Mouse (Mus musculus) retina, postnatal 1 day (tissue): ENCODE measurements around the gene Gadd45g.

Experiments used
- DNase-seq: peaks from one replicate; pipeline ENCODE4 v3.0.0-alpha.2; 2012

Gadd45g gene

DNA sequence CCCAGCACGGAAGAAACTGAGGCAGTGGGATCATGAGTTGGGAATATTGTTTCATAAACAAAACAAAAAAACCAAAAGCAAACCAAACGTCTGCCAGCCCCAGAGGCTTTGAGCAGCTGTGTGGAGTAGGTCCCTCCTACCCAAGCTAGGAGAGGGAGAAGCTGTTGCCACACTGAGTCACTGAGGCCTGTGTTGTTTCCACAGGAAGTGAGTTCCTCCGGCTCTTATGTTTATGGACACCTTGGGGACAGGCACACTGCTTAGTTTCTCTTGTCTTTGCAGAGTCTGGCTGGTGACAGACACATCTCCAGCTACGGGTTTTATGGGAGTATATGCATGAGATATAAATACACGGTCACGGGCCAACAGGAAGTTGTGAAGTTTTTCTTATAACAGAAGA is 39.6 kb downstream of the Gadd45g start:
- DNase-seq: no peak

DNA sequence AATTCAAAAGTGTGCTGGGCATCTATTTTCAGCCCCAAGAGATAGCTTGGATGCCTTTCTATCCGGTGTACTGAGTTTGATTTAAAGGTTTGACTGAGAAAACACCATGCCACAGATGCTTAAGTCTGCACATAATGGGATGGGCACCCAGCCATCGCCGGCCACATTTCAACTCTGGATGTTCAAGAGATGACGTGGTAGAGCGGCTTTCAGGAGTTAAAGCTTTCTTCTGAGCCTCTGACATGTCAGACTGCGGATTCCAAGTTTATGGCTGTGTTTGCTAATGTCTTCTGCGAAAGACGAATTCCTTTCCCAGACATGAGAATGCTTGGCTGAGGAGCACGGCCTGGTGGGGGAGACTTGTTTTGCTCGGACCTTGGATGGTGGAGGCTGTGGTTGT is 40.2 kb downstream of the Gadd45g start:
- no peak for DNase-seq

DNA sequence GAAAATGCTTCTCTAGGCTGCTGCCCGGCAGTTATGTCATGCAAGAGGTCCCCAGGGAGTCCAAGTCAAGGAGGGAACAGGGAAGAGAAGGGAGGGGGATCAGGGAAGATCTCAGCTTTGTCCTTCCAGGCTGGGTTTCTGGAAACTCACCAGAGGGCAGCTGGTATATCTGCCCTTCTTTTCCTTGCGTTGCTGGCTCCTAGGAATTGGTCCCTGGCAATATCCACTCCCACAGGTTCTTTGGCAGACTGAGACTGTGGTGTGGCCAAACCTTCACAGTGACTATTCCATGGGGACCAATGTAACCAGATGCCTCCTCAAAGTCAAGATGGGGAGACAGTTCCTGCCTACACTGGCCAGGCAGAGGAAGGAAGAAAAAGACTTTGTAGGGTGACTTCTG is 41.9 kb downstream of the Gadd45g start:
- no peak for DNase-seq

DNA sequence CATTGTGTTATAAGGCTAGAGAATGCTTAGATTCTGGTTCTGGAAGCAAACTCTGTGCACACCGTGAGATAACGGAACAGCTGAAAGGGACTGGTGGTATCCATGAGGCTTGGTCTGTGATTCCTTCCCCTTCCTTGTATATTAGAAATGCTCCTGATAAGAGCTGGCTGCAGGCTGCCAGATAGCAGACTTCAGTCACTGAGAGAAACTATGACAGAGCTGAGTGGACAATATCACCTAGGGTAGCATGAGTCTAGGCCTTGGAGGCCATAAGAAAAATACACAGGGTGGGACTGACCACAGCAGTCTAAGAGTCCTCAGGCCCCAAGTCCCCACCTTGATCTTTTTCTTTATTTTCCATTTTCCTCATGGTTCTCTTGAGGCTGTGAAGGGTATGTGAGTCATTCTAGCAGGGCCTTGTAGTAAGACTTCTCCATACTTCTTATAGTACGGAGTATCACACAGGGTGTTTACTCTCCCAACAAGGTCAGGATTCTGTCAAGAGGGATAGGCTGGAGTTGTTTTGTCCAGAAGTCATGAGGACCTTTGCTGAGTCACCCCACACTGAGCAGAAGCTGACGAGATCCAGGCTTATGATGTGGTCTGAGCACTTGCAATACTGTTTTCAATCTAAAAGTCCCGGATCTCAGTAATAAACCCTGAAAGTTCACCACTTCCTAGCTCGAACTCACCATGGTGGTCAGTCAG is 45.5 kb downstream of the Gadd45g start:
- DNase-seq: no peak

DNA sequence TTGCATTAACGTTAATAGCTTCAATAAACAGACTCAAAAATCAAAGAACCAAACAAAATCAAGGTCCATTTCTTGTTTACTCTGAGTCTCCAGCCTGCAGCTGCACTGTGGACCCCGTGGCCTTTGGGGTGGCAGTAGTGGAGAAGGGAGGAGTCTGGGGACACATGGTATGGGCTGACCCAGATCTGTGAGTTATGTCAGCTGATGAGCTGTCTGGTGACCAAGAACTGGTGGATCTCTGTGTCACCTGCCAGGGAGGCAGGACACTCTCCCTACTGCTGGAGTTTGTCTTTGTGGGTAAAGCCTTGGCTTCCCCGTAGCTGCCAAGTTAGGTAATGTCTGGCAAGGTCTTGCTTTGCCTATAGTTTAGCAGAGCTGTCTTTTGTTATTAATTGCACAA is 51.1 kb downstream of the Gadd45g start:
- DNase-seq: peak; percentile 82
